Mouse (Mus musculus) C2C12 (cell line): ENCODE measurements around the gene Zfp846.

Experiments
- CTCF ChIP-seq: IDR thresholded peaks from one replicate; pipeline ENCODE4 v1.5.1; 2011; ENCODE audit not compliant: control insufficient read depth, insufficient read depth, insufficient read length
- MAX ChIP-seq: IDR thresholded peaks from one replicate; pipeline ENCODE4 v1.6.1; 2011; ENCODE audit warnings: mild to moderate bottlenecking, control low read depth
- MYOG ChIP-seq: IDR thresholded peaks from one replicate; pipeline ENCODE4 v1.6.1; 2011; ENCODE audit not compliant: control insufficient read depth, insufficient read length; ENCODE audit errors: extremely low read depth

DNA sequence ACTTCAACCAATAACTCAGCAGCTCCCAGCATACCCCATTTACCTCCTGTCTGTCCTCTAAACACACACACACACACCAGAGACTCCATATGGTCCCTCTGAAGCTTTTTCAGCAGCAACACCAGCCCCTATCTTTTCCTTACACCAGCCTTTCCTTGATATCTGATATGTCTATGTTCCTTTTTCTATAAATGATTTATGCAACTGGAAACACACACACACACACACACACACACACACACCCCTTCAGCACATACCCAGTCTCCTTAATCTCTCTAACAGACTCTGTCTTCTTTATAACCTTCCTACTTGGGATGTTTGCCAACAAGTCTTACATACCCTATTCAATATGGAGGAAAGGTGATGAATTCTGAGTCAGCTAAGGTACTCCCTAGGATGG, 10.0 kb upstream of the Zfp846 start:
- no peak for TF ChIP-seq CTCF
- no peak for TF ChIP-seq MAX
- no peak for TF ChIP-seq MYOG
